Mouse (Mus musculus) thymus, postnatal 4 days (tissue): Measurements from ENCODE around the gene Clec2d.
"Not testable (repeated sequence)": the region's sequence is repeated elsewhere in the genome, so short reads cannot be mapped to it uniquely, and the experiment has no call there.

Experiments used
- DNase-seq: peaks from one replicate; pipeline ENCODE4 v3.0.0; 2021

The Clec2d gene

GRCm38 (mm10) chr6:129187816-129188215 is 7.4 kb downstream of the Clec2d start:
- DNase-seq: not testable (repeated sequence)

- DNase-seq: no peak
Measured at GRCm38 (mm10) chr6:129193431-129193830, 13.0 kb downstream of the Clec2d start.

- DNase-seq: not testable (repeated sequence)
Measured at GRCm38 (mm10) chr6:129200066-129200465, 19.7 kb downstream of the Clec2d start.

GRCm38 (mm10) chr6:129202306-129202705 is 21.9 kb downstream of the Clec2d start:
- DNase-seq: no peak

- no peak for DNase-seq
Measured at GRCm38 (mm10) chr6:129204342-129204741, 23.9 kb downstream of the Clec2d start.

GRCm38 (mm10) chr6:129204838-129205237 is 24.4 kb downstream of the Clec2d start:
- no peak for DNase-seq

- DNase-seq: no peak
Measured at GRCm38 (mm10) chr6:129208891-129209519, 28.6 kb downstream of the Clec2d start.

GRCm38 (mm10) chr6:129209785-129210446 is 29.5 kb downstream of the Clec2d start:
- DNase-seq: no peak

GRCm38 (mm10) chr6:129210447-129210790 is 30.0 kb downstream of the Clec2d start:
- DNase-seq: no peak

- DNase-seq: no peak
Measured at GRCm38 (mm10) chr6:129212421-129213195, 32.2 kb downstream of the Clec2d start.

- DNase-seq: no peak
Measured at GRCm38 (mm10) chr6:129213497-129213896, 33.1 kb downstream of the Clec2d start.

GRCm38 (mm10) chr6:129214263-129214662 is 33.8 kb downstream of the Clec2d start:
- DNase-seq: no peak

- DNase-seq: no peak
Measured at GRCm38 (mm10) chr6:129215053-129215452, 34.6 kb downstream of the Clec2d start.

GRCm38 (mm10) chr6:129215886-129216637 is 35.6 kb downstream of the Clec2d start:
- DNase-seq: no peak

GRCm38 (mm10) chr6:129216721-129217230 is 36.4 kb downstream of the Clec2d start:
- no peak for DNase-seq

- no peak for DNase-seq
Measured at GRCm38 (mm10) chr6:129218191-129218696, 37.8 kb downstream of the Clec2d start.

- no peak for DNase-seq
Measured at GRCm38 (mm10) chr6:129219897-129220517, 39.6 kb downstream of the Clec2d start.

GRCm38 (mm10) chr6:129221053-129221452 is 40.6 kb downstream of the Clec2d start:
- no peak for DNase-seq

- no peak for DNase-seq
Measured at GRCm38 (mm10) chr6:129222188-129222800, 41.9 kb downstream of the Clec2d start.

- DNase-seq: no peak
Measured at GRCm38 (mm10) chr6:129223611-129224010, 43.2 kb downstream of the Clec2d start.

GRCm38 (mm10) chr6:129224090-129224489 is 43.7 kb downstream of the Clec2d start:
- no peak for DNase-seq

GRCm38 (mm10) chr6:129225078-129225477 is 44.7 kb downstream of the Clec2d start:
- no peak for DNase-seq
